Mouse (Mus musculus) limb, embryonic 14.5 days (tissue): Measurements from ENCODE around the gene Tie1. TPM values are rescaled to one million over a fixed set of nuclear protein-coding genes. Genes with fewer than 3 reads are reported as not detected.

ENCODE experiments used
- ATAC-seq: fragments of 200-750 bp; cut with Nextera tagmentation; 2 replicates; pipeline ENCODE4 v1.8.0; 2017; ENCODE audit warnings: low read depth, moderate number of reproducible peaks, moderate TSS enrichment; ENCODE audit not compliant: low FRiP score
- DNase-seq: peaks from one replicate; pipeline ENCODE4 v3.0.0-alpha.2; 2015; ENCODE audit warnings: low spot score
- H3K27ac ChIP-seq: fragments of 300-500 bp; sonication (generic); replicated peaks from 2 replicates; pipeline ENCODE4 v1.5.1; 2014; ENCODE audit warnings: low read depth, mild to moderate bottlenecking, low read length, moderate library complexity, mixed read lengths
- H3K27me3 ChIP-seq: fragments of 300-500 bp; sonication (generic); 2 replicates; pipeline ENCODE4 v1.6.1; 2014; ENCODE audit warnings: low read length, mixed read lengths; ENCODE audit not compliant: control insufficient read depth, insufficient read depth
- H3K36me3 ChIP-seq: fragments of 300-500 bp; sonication (generic); 2 replicates; pipeline ENCODE4 v1.6.1; 2014; ENCODE audit warnings: mild to moderate bottlenecking, low read length, moderate library complexity, mixed read lengths; ENCODE audit not compliant: control insufficient read depth, insufficient read depth
- H3K4me1 ChIP-seq: fragments of 300-500 bp; sonication (generic); 2 replicates; pipeline ENCODE4 v1.6.1; 2014; ENCODE audit warnings: antibody characterized with exemption, low read length, mixed read lengths; ENCODE audit not compliant: control insufficient read depth, insufficient read depth
- H3K4me2 ChIP-seq: fragments of 300-500 bp; sonication (generic); replicated peaks from 2 replicates; pipeline ENCODE4 v1.6.1; 2014; ENCODE audit warnings: low read depth, mild to moderate bottlenecking, low read length, moderate library complexity; ENCODE audit not compliant: severe bottlenecking
- H3K4me3 ChIP-seq: fragments of 300-500 bp; sonication (generic); replicated peaks from 2 replicates; pipeline ENCODE4 v1.5.1; 2014; ENCODE audit warnings: low read length
- H3K9ac ChIP-seq: fragments of 300-500 bp; sonication (generic); 2 replicates; pipeline ENCODE4 v1.6.1; 2014; ENCODE audit warnings: mild to moderate bottlenecking, low read depth, low read length, moderate library complexity; ENCODE audit not compliant: severe bottlenecking
- H3K9me3 ChIP-seq: fragments of 300-500 bp; sonication (generic); 2 replicates; pipeline ENCODE4 v1.6.1; 2016; ENCODE audit warnings: low read length; ENCODE audit not compliant: control insufficient read depth
- POLR2A ChIP-seq: fragments of 200-500 bp; IDR thresholded peaks from 2 replicates; pipeline ENCODE4 v1.8.0; 2012; ENCODE audit warnings: inconsistent platforms, mild to moderate bottlenecking, moderate library complexity, borderline replicate concordance; ENCODE audit not compliant: insufficient read depth, insufficient read length; ENCODE audit errors: extremely low read depth
- WGBS: fragments of 180-500 bp; shearing (Covaris S2); extraction: QIAGEN DNeasy Blood & Tissue Kit; methylation state at CpG from one replicate; pipeline ENCODE4 v1.1.7; 2014; 5-methylcytosine and 5-hydroxymethylcytosine counted together
- polyA plus RNA-seq, 2 experiments: library from polyadenylated mRNA; depleted of rRNA in 1 of 2; stranded (reverse) in 1 of 2; unstranded in 1 of 2; fragments of >200 nt; fragmentation: Nextera tagmentation in 1 of 2; extraction: Ambion mirVana in 1 of 2; gene quantifications; 2 replicates each; pipeline versions ENCODE4 v1.2.1 to v1.2.3; 2012 to 2014

Gene Tie1
- polyA plus RNA-seq (2012; rRNA removed) (27.1 and 34.2 TPM in 2 replicates), polyA plus RNA-seq (2014; fragmentation: Nextera tagmentation; extraction: Ambion mirVana) (16.7 and 17.7 TPM in 2 replicates)

- DNase-seq (no peak), ATAC-seq (no peak)
Observed at GRCm38 (mm10) chr4:118489717-118490132, at the start of gene Tie1. Gene Tie1, minus strand, starts transcription at chr4:118490061.

DNA sequence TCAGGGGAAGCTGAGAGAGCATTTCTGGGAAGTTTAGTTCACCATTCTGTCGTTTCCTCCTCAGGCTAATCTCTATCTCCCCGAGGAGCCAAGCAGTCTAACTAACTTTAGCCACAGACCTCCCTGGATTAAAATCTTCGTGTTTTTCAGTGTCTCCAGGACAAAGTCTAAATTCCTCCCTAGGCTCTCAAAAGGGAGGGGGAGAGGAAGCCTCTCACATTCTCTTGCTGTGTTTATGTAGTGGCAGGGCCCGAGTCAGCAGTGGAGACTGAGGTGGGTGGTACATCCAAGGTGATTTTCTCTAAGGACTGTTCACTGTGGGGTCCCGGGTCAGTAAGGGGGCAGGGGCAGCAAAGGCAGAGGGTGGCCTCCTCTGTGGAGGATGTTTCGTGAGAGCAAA is 47.9 kb upstream of the Tie1 start:
- H3K27me3 ChIP-seq: no peaks in the 10 kb centered on the region
- no peak overlapping the region for H3K9ac ChIP-seq
- no peak for TF ChIP-seq POLR2A
- H3K9me3 ChIP-seq: no peaks in the 10 kb centered on the region
- no peak overlapping the region for H3K27ac ChIP-seq
- ATAC-seq (no peak), DNase-seq (no peak)
- WGBS: 45% methylated on average over 6 of the region's 6 CpGs
- H3K4me2 ChIP-seq: no peak overlapping the region
- no peaks in the 10 kb centered on the region for H3K36me3 ChIP-seq
- H3K4me1 ChIP-seq: no peaks in the 10 kb centered on the region
- H3K4me3 ChIP-seq: no peak overlapping the region

More at GRCm38 (mm10) chr4:118489717-118490132, at the start of gene Tie1:
- H3K4me3 ChIP-seq: no peak within 1 kb of the TSS
- H3K4me1 ChIP-seq: no peaks in the 10 kb centered on the region
- H3K9me3 ChIP-seq: no peaks in the 10 kb centered on the region
- H3K4me2 ChIP-seq: no peak within 1 kb of the TSS
- H3K27ac ChIP-seq: no peak within 1 kb of the TSS
- H3K27me3 ChIP-seq: no peaks in the 10 kb centered on the region
- no peaks in the 10 kb centered on the region for H3K36me3 ChIP-seq
- 81% methylated on average over 8 of the region's 8 CpGs for WGBS
- H3K9ac ChIP-seq: no peak within 1 kb of the TSS
- TF ChIP-seq POLR2A: no peak

DNA sequence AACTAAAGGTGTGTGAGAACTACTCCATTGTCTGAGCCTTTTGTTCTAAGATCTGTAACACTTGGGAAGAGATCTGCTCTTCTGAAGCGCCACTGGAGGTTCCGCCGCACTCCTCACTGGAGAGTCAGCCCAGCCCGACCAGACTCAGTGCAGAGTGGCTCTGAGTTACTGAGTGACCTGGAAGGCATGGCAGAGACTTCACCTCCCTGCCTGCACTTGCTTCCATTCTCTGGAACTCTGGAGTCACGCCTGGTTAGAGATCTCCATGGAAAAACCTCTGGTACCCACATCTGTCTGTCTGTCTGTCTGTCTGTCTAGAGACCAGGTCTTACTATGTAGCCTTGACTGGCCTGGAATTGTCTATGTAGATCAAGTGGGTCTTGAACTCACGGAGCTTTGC is 45.7 kb upstream of the Tie1 start:
- no peaks in the 10 kb centered on the region for H3K27me3 ChIP-seq
- no peak overlapping the region for H3K9ac ChIP-seq
- DNase-seq (no peak), ATAC-seq (no peak)
- H3K9me3 ChIP-seq: no peaks in the 10 kb centered on the region
- H3K36me3 ChIP-seq: no peaks in the 10 kb centered on the region
- no peak overlapping the region for H3K4me2 ChIP-seq
- H3K4me1 ChIP-seq: no peaks in the 10 kb centered on the region
- WGBS: 84% methylated on average over 6 of the region's 6 CpGs
- H3K4me3 ChIP-seq: no peak overlapping the region
- TF ChIP-seq POLR2A: no peak
- no peak overlapping the region for H3K27ac ChIP-seq

- no peak overlapping the region for H3K9ac ChIP-seq
- 86% methylated on average over 7 of the region's 7 CpGs for WGBS
- H3K9me3 ChIP-seq: no peaks in the 10 kb centered on the region
- DNase-seq: no peak
- H3K36me3 ChIP-seq: no peaks in the 10 kb centered on the region
- ATAC-seq: no peak
- no peak for TF ChIP-seq POLR2A
- H3K27ac ChIP-seq: no peak overlapping the region
- no peaks in the 10 kb centered on the region for H3K27me3 ChIP-seq
- no peak overlapping the region for H3K4me2 ChIP-seq
- no peaks in the 10 kb centered on the region for H3K4me1 ChIP-seq
- H3K4me3 ChIP-seq: no peak overlapping the region
Observed at GRCm38 (mm10) chr4:118533605-118534004, 43.7 kb upstream of the Tie1 start.

DNA sequence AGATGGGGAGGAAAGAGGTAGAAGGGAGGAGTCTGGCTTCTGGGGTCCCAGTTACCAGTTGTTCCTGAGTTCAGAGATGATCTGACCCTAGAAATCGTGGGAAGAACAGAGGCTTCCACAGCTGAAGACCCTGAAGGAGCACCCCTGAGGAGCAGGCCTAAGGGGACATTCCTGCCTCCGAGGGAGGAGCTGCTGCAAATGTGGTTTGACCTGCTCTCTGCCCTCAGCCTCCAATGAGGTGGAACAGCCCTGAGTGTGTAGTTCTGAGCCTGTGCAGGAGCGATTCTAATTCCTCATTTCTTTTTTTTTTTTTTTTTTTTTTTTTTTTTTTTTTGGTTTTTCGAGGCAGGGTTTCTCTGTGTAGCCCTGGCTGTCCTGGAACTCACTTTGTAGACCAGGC is 43.3 kb upstream of the Tie1 start:
- no peaks in the 10 kb centered on the region for H3K4me1 ChIP-seq
- no peak for ATAC-seq
- H3K4me2 ChIP-seq: no peak overlapping the region
- H3K9me3 ChIP-seq: no peaks in the 10 kb centered on the region
- DNase-seq: no peak
- H3K27me3 ChIP-seq: no peaks in the 10 kb centered on the region
- WGBS: 59% methylated on average over 3 of the region's 4 CpGs
- no peaks in the 10 kb centered on the region for H3K36me3 ChIP-seq
- H3K27ac ChIP-seq: no peak overlapping the region
- no peak overlapping the region for H3K9ac ChIP-seq
- H3K4me3 ChIP-seq: no peak overlapping the region
- no peak for TF ChIP-seq POLR2A

- H3K4me2 ChIP-seq: no peak overlapping the region
- 73% methylated on average over 5 of the region's 5 CpGs for whole genome bisulfite sequencing
Observed at GRCm38 (mm10) chr4:118532663-118533062, 42.8 kb upstream of the Tie1 start.

More at GRCm38 (mm10) chr4:118532663-118533062, 42.8 kb upstream of the Tie1 start:
- H3K9me3 ChIP-seq: no peaks in the 10 kb centered on the region
- no peaks in the 10 kb centered on the region for H3K27me3 ChIP-seq
- ATAC-seq: no peak
- DNase-seq: no peak
- H3K27ac ChIP-seq: no peak overlapping the region
- TF ChIP-seq POLR2A: no peak
- H3K4me3 ChIP-seq: no peak overlapping the region
- no peak overlapping the region for H3K9ac ChIP-seq
- no peaks in the 10 kb centered on the region for H3K4me1 ChIP-seq
- H3K36me3 ChIP-seq: no peaks in the 10 kb centered on the region
